11 mouse cellular contexts compared by ENCODE assay signal in genomic region chr13:13529115-13529542, GRCm38 (mm10).
DNase-seq lines count a peak whose midpoint lies in the region; ATAC-seq lines count a peak whose summit lies in the region.
"Had no signal": no experiment of that assay in that cellular context is flagged by ENCODE, and none has a peak within 500 bp of the region (broad histone marks: within the 10 kb centered on the region; RNA-seq: fewer than 3 reads in every experiment).

No protein-coding gene starts in this region.

- no peak overlapping the region for H3K4me3 ChIP-seq in embryonic facial prominence, embryonic 15.5 days (replicated peaks)
- no peak overlapping the region for H3K4me3 ChIP-seq in limb, embryonic 10.5 days
- H3K4me3 ChIP-seq: heart, adult 2 months had no signal

- no peak overlapping the region for H3K9ac ChIP-seq in embryonic facial prominence, embryonic 15.5 days

- H3K36me3 ChIP-seq in embryonic facial prominence, embryonic 15.5 days, result no peaks in the 10 kb centered on the region
- H3K36me3 ChIP-seq in limb, embryonic 10.5 days, result no peaks in the 10 kb centered on the region

- H3K4me2 ChIP-seq in embryonic facial prominence, embryonic 15.5 days (replicated peaks), result no peak overlapping the region

- WGBS in embryonic facial prominence, embryonic 15.5 days, result 61% methylated on average over 11 of the region's 11 CpGs
- WGBS in limb, embryonic 10.5 days, result 73% methylated on average over 11 of the region's 11 CpGs

- H3K27me3 ChIP-seq in embryonic facial prominence, embryonic 15.5 days, result no peaks in the 10 kb centered on the region
- H3K27me3 ChIP-seq in limb, embryonic 10.5 days (ENCODE audit: low read depth, poor library complexity, severe bottlenecking), result no peaks in the 10 kb centered on the region

- no peak overlapping the region for H3K27ac ChIP-seq in embryonic facial prominence, embryonic 15.5 days (replicated peaks)
- H3K27ac ChIP-seq in limb, embryonic 10.5 days, result no peak overlapping the region
- H3K27ac ChIP-seq: heart, adult 2 months; stomach, postnatal 0 days had no signal

- peak; percentile 39; the same call in 1 of the 2 replicates for ATAC-seq in embryonic facial prominence, embryonic 15.5 days (ENCODE audit: insufficient number of reproducible peaks, low FRiP score, low TSS enrichment, low read depth)
- peak; percentile 86 for ATAC-seq in megakaryocyte, adult 5-6 weeks (ENCODE audit: poor library complexity, severe bottlenecking)

- no peaks in the 10 kb centered on the region for H3K4me1 ChIP-seq in embryonic facial prominence, embryonic 15.5 days
- peaks cover 4% of the 10 kb centered on the region; the same call in 1 of the 2 replicates for H3K4me1 ChIP-seq in limb, embryonic 10.5 days

- DNase-seq in spleen, adult 12 weeks (ENCODE audit: low spot score), result peak; percentile 13
- no peak for DNase-seq in spleen, postnatal 14 days (ENCODE audit: low spot score in 2 of 2)
- no peak for DNase-seq in left cerebral cortex, adult 9 months (ENCODE audit: low spot score in 2 of 2)
- no peak for DNase-seq in limb, embryonic 10.5 days (ENCODE audit: low spot score)
- DNase-seq in urinary bladder, adult 2 months (ENCODE audit: low spot score), result no peak
- DNase-seq in left cerebral cortex, adult 11 months (ENCODE audit: low spot score), result no peak

- no peaks in the 10 kb centered on the region for H3K9me3 ChIP-seq in embryonic facial prominence, embryonic 15.5 days (replicated peaks)
- no peaks in the 10 kb centered on the region for H3K9me3 ChIP-seq in limb, embryonic 10.5 days (replicated peaks)
- H3K9me3 ChIP-seq: megakaryocyte, embryonic 14.5 days had no signal
